Mouse (Mus musculus): ENCODE measurements around the gene Pitpnm2.
"Not testable (repeated sequence)": the region's sequence is repeated elsewhere in the genome, so short reads cannot be mapped to it uniquely, and the experiment has no call there.

The Pitpnm2 gene

DNA sequence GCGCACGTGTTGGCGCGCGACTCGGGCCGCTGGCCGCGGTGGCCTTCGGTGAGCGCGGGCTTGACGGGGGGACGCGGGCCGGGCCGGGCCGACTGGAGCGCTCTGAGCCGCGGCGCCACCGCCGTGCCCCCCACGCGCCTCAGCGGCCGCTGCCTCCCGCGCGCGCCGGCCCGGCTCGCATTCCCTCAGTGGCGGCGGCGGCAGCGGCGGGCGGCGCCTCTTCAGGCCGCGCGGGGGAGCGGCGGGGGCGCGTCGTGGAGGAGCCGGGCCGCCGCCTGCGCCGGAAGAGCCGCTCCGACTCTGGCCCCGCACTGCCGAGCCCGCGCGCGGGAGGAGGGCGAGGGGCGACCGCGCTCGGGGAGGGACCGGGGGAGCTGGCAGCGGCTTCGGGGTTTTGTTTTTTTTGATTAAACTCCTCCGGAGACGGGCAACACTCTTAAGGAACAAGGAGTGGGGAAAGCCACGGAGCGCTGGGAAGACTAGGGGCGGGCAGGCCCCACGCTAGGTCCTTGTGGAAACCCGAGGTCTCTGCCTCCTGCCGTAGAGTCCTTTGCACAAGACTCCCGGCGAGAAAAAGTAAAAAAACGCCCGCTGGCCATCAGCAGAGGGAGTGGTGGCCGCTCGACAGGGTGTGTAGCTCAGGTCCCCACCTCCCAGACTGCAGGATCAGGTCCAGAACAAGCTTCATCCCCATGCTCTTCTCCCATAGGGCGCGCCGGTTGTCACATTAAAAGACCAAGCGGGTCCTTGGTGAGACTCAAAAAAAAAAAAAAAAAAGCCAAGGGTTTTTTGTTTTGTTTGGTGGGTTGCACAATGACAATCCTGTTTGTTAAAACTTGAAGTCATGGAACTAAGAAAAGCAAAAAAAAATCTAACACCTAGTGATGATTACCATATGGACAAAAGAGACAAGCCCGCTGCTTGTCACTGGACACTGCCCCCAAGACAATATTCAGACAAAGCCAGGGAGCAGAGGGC lies at the start of gene Pitpnm2:
Gene Pitpnm2, minus strand, starts transcription at position 147 of the 978 bp plus-strand sequence.
- DNase-seq = peak; percentile 51

DNA sequence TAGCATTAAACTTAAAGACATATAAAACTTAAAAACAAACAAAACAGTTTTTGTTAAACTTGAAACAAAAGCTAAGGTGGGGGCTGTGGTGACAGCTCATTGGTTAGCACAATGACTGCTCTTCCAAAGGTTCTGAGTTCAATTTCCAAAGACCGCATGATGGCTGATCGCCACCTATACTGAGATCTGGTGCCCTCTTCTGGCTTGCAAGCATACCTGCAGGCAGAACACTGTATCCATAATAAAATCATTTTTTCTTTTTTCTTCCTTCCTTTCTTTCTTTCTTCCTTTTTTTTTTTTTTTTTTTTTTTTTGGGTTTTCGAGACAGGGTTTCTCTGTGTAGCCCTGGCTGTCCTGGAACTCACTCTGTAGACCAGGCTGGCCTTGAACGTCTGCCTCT lies 49.7 kb upstream of the Pitpnm2 start:
- DNase-seq = not testable (repeated sequence)

- DNase-seq = no peak
Observed at GRCm38 (mm10) chr5:124296475-124296874, 46.9 kb upstream of the Pitpnm2 start.

DNA sequence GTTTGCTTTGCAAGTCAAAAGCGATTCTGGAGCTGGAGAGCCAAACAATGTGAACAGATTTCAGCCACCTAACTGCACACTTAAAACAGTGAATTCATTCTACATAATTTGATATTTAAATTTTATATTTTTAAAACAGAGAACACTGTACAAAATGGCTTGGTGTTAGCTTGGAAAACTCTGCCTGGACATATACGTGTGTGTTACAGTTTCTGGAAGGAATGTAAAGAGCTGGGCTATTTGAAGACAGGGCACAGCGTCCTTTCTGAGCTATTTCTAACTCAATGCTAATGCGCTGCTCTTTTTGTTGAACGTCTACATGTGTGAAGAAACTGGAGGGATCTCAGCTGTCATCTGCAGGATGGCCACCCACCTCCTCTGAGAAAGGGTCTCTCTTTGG lies 44.4 kb upstream of the Pitpnm2 start:
- no peak for DNase-seq

DNA sequence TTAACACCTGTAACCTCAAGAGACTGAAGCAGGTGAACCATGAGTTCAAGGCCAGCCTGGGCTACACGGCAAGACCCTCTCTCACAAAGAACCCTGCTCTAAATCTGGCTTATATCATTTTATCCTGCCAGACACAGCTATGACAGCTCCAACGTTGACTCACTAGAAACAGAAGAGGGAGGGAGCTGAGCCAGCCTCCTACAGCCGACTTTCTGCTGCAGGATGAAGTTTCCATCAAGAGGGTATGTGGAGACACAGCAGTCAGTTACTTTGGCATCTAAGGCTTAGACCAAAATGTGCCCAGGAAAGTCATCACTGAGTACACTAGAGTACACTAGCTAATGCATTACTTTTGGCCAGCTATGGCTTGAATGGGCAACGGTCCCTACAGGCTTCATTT lies 40.7 kb upstream of the Pitpnm2 start:
- DNase-seq = no peak

DNA sequence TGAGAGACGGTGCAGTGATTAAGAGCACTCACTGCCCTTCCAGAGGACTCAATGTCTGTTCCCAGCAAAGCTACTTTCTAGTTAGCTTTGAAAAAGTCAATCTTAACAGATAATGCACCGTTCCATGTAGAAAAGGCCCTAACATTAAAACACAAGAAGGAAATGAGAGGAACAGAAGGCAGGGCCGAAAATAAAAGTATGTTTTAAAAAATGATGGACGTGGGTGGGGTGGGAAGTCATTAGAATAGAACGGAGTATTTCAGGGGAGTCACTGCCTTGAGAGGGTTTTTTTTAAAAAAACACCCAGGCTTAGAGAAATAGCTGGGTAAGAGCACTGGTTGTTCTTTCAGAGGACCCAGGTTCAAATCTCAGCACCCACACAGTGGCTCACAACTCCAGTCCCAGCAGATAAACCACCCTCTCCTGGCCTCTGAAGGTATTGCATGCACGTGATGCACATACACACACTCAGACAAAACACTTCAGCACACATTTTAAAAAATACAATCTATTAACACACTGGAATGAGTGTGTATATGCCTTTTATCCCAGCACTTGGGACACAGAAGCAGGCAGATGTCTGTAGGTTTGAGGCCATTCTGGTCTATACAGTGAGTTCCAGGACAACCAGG lies 38.2 kb upstream of the Pitpnm2 start:
- DNase-seq = no peak

DNA sequence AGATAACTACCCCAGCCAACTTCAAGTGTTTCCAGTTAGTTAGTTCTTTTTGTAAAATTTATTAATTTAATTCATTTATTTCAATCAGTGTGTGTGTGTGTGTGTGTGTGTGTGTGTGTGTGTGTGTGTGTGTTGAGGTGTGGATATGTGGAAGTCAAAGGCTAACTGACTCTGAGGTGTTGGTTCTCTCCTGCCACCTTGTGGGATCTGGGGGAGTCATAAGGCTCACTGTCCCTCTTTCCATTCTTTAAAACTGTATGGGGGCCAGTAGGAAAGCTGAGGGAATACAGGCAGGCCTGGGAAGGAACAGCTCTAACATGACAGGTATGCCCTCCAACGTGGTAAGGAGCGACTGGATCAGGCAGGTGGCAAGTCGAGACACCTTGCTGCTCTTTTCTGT lies 34.8 kb upstream of the Pitpnm2 start:
- no peak for DNase-seq

GRCm38 (mm10) chr5:124282854-124283253 lies 33.3 kb upstream of the Pitpnm2 start:
- DNase-seq = no peak

DNA sequence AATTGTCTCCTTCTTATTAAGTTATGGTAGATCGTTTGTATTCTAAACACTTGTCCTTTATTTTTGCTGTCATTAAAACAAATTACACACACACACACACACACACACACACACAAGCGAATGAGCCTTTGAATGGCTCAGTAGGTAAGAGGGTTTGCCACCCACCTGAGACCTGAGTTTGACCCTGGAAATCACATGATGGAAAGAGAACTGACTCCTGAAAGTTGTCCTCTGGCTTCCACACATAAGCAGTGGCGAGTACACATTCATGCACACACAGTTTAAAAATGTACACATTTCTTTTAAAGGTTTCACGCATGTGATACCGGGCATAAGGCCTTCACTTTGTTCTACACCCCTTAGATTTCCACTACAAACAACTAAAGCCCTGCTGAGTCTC lies 20.7 kb upstream of the Pitpnm2 start:
- DNase-seq = no peak

GRCm38 (mm10) chr5:124269661-124270060 lies 20.1 kb upstream of the Pitpnm2 start:
- DNase-seq = no peak

GRCm38 (mm10) chr5:124267652-124268051 lies 18.1 kb upstream of the Pitpnm2 start:
- no peak for DNase-seq

DNA sequence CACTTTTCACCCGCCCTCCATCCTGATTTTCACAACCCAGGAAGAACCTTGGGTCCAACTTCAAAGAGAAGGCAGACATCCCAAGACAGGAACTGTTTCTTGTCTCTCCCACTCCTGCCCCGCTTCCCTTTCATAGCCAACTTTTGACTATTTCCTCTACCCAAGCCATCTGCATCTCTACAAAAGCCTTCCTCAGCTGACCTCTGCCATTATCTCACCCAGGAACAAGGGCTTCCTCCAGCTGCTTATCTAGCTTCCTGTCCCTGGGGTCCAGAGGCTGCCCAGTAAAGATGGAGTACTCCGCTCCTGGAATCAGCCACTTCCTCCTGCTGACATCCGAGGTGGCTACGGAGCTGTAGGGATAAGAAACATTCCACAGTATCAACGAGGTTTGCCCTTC lies 17.3 kb upstream of the Pitpnm2 start:
- no peak for DNase-seq

- DNase-seq = no peak
Observed at GRCm38 (mm10) chr5:124263246-124263645, 13.7 kb upstream of the Pitpnm2 start.

DNA sequence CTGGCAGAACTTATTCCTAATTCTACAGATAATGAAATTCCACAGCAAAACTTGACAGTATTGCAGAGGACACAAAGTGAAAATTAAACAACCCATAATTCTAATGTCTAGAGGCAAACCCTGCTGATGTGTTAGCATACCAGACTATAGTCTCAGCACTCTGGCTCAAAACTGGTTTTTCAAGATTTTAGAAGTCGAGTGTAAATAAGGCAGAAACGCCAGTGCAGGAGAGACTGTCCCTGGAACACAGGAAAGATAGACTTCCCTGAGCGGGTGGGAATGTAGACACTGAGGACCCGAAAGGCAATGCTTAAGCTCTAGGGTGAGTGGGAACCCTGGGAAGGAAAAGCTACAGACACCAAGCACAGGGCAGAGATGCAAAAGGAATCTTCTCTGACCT lies 12.5 kb upstream of the Pitpnm2 start:
- DNase-seq = no peak

- DNase-seq = no peak
Observed at GRCm38 (mm10) chr5:124259133-124259532, 9.6 kb upstream of the Pitpnm2 start.

- no peak for DNase-seq
Observed at GRCm38 (mm10) chr5:124258026-124258425, 8.5 kb upstream of the Pitpnm2 start.

GRCm38 (mm10) chr5:124255141-124255540 lies 5.6 kb upstream of the Pitpnm2 start:
- DNase-seq = no peak

GRCm38 (mm10) chr5:124253555-124253954 lies 4.0 kb upstream of the Pitpnm2 start:
- no peak for DNase-seq

DNA sequence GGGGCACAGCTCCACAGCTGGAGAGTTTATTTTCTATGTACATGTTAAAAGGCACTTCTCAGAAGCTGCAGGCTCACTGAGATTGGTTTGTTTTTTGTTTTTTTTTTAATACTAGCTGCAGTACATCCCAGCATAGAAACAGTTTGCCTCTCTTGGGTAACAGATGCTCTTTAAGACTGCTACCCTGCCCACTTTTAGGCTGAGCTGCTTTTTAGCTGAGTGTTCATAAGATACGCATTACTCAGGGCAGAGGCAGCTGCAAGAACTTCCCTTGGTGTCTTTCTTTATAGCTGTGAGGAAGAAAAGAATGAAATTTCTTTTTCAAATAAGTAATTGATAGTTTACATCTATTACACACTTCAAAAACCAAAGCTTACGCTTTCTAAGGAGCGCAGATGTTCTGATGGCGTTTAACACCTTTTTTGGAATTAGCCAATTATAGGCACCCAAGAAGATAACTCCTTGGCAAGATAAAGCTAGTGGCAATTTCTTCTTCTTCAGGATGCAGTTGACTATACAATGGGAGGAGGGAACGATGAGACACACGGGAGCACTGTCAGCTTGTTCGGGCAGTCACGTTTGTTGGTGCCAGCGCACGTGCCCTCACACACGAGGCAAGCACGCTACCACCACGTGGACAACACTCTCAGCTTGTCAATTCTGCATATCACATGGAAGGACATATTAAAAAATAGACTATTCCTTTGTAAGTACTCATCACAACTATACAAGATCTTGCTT lies 3.2 kb upstream of the Pitpnm2 start:
- no peak for DNase-seq

GRCm38 (mm10) chr5:124251070-124251469 lies 1.5 kb upstream of the Pitpnm2 start:
- DNase-seq = no peak

GRCm38 (mm10) chr5:124248845-124249613 lies 531 bp downstream of the Pitpnm2 start:
- DNase-seq = peak; percentile 52

DNA sequence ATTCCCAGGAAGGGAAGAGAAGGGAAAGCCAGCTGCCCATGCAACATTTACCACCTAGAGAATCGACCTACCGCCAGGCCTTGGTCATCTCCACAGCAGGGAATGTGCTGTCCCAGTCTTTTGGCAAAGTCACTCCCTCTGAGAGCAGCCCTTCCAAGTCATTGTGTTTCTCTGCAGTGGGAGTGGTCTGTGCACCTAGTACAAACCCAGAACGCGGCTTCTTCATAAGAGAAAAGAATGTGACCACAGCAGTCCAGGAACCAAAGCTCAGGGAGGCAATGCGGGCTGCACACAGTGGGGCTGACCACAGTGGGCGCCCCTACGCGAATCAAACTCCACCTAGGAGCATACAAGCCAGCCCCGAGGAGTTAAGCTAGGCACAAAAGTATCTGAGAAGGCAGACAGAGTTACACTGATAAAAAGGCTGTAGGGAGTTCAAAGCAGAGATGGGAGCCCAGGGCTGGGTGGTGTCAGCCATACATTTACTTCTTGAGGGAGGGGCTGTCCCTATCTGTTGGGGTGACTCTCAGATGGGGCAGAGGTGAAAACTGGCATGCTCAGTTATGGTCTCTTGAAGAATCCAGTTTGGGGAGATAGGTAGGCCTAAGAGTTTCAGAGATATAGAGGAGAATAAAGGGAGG lies 1.5 kb downstream of the Pitpnm2 start:
- DNase-seq = no peak

Data from right cerebral cortex, postnatal 14 days (tissue).